Mouse (Mus musculus): ENCODE measurements around the gene 1110017D15Rik. TPM values are rescaled to one million over a fixed set of nuclear protein-coding genes. Genes with fewer than 3 reads are reported as not detected.

Gene 1110017D15Rik
- 11.3 and 12.9 TPM in 2 replicates for polyA plus RNA-seq (2016; fragmentation: Nextera tagmentation; extraction: Ambion mirVana)

GRCm38 (mm10) chr4:41517233-41517632 is at the start of gene 1110017D15Rik:
Gene 1110017D15Rik, minus strand, starts transcription at chr4:41517333.
- Histone ChIP-seq H3K4me1 (peaks cover 3% of the 10 kb centered on the region; the same call in 1 of the 2 replicates), H3K27me3 (no peaks in the 10 kb centered on the region), H3K4me3 (no peak within 1 kb of the TSS), H3K9me3 (replicated peaks) (no peaks in the 10 kb centered on the region), H3K4me2 (replicated peaks) (no peak within 1 kb of the TSS), H3K36me3 (peaks cover 26% of the 10 kb centered on the region), H3K9ac (no peak within 1 kb of the TSS), H3K27ac (no peak within 1 kb of the TSS; the same call in 1 of the 2 replicates)
- WGBS, result 93% methylated on average over 2 of the region's 2 CpGs
- no peak for ATAC-seq (ENCODE audit: low FRiP score)

DNA sequence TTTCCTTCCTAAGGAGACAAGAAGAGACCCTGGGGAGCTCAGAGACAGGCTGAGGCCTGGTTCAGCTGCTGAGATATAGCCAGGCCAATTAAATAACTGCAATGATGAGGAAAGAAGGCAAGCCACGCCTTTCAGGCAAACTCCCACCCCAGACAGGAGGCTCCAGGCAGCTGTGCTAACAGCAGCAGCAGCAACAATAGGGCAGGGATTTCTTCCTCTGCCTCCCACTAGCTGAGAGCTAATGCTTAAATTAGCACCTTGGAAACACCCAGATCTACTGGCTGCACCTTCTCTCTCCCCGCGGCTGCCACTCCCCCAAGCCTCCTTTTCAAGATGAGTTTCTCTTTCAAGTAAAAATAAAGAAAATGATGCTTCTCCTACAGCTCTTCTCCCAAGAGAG is 49.0 kb upstream of the 1110017D15Rik start:
- no peaks in the 10 kb centered on the region for H3K9me3 ChIP-seq (replicated peaks)
- peak overlapping the region; percentile 17; the same call in 1 of the 2 replicates for H3K27ac ChIP-seq
- peaks cover 34% of the 10 kb centered on the region for H3K4me1 ChIP-seq
- WGBS, result 13% methylated on average over 3 of the region's 3 CpGs
- no peak overlapping the region for H3K9ac ChIP-seq
- no peaks in the 10 kb centered on the region for H3K27me3 ChIP-seq
- peaks cover 2% of the 10 kb centered on the region; the same call in 1 of the 2 replicates for H3K36me3 ChIP-seq
- H3K4me3 ChIP-seq, result no peak overlapping the region
- no peak for ATAC-seq (ENCODE audit: low FRiP score)
- H3K4me2 ChIP-seq (replicated peaks), result peak overlapping the region; percentile 6; the same call in 1 of the 2 replicates

- Histone ChIP-seq H3K9ac (no peak overlapping the region), H3K36me3 (peaks cover 2% of the 10 kb centered on the region; the same call in 1 of the 2 replicates), H3K4me3 (no peak overlapping the region), H3K27me3 (no peaks in the 10 kb centered on the region), H3K4me1 (peaks cover 27% of the 10 kb centered on the region), H3K27ac (no peak overlapping the region), H3K9me3 (replicated peaks) (no peaks in the 10 kb centered on the region), H3K4me2 (replicated peaks) (no peak overlapping the region)
- no peak for ATAC-seq (ENCODE audit: low FRiP score)
- WGBS, result 85% methylated on average over 5 of the region's 5 CpGs
Measured at GRCm38 (mm10) chr4:41563297-41563696, 46.2 kb upstream of the 1110017D15Rik start.

DNA sequence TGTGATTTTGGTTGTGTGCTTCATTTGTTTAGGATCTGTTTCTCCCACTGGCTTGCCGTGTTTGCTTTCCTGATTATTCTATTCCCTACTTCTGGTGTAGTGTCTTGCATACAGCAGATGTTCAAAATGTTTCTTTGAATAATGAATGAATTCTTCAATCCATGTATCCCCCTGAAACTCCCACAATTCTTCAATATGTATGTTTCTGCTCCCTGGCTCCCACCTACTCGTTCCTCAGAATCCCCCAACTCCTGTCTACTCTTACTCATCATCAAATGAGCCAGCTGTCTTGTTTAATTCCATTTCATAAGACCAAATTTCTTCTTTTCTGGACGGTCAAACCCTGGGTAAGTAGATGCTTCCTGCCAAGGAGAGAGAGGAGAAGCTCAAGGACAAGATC is 40.0 kb upstream of the 1110017D15Rik start:
- Histone ChIP-seq H3K4me3 (no peak overlapping the region), H3K9me3 (replicated peaks) (no peaks in the 10 kb centered on the region), H3K4me2 (replicated peaks) (no peak overlapping the region), H3K36me3 (no peaks in the 10 kb centered on the region), H3K9ac (no peak overlapping the region), H3K27ac (no peak overlapping the region; the same call in 1 of the 2 replicates), H3K27me3 (no peaks in the 10 kb centered on the region), H3K4me1 (peaks cover 36% of the 10 kb centered on the region)
- no peak for ATAC-seq (ENCODE audit: low FRiP score)
- 73% methylated on average over 3 of the region's 3 CpGs for WGBS

DNA sequence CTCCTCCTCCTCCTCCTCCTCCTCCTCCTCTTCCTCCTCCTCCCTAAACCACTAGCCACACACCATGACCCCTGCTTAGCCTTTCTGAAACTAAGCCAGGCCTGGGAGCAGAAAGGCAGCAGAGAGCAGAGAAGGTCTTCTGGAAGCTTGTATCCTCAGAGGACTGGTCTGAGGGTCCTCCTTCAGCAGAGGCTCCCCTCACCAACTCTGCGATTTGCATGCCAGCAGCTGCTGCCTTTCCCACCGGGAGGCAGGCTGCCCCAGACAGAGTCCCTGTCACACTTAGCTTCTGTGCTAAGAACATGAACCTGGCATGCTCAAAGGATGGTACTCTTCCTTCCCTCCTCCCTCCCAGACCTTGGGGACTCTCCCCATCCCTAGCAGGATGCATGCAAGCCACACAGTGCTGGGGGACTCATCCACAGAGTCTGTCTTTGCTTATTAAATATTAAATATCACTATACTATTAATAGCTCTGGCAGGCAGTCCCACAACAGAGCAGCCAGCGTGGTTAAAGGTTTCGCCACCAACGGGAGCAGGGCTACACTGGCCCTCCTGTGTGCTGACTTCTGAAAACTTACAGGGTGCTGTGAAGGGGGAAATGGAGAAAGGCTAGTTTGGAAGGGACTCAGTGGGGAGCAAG is 39.3 kb upstream of the 1110017D15Rik start:
- 46% methylated on average over 5 of the region's 5 CpGs for WGBS
- H3K27ac ChIP-seq, result peak overlapping the region; percentile 35; the same call in 1 of the 2 replicates
- peak; percentile 42; the same call in 1 of the 2 replicates for ATAC-seq (ENCODE audit: low FRiP score)

DNA sequence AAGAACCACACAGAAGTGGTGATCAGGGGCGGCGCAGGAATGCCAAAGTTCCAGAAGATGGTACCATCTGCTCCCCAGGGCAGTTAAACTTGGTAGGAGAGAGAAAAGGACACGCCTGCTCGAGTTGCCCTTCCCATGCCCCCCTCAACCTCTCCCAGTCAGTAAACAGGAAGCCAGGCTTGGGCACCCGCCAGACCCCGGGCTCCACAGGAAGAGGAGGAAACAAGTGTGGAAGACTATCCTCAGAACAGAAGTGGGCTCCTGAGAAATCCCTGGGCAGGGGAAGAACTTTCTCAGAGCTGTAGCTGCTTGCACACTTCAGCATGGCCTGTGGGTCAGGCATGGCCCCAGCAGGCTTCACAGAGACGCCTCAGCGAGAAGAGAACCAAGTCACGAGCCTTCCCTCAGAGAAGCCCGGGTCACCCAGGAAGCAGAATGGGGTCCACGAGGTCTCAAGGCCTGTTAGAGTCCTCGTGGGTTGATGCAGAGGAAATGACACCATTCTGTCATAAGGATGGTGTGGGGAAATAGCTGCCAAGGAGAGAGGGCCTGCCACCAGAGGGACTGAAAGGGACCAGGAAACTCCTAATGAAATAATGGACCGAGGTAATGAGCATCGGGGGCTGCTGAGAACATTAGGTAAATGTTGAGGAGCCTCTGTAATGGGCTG is 38.0 kb upstream of the 1110017D15Rik start:
- no peak overlapping the region for H3K9ac ChIP-seq
- H3K4me1 ChIP-seq, result peaks cover 38% of the 10 kb centered on the region
- no peak overlapping the region for H3K4me3 ChIP-seq
- WGBS, result 79% methylated on average over 14 of the region's 14 CpGs
- no peaks in the 10 kb centered on the region for H3K36me3 ChIP-seq
- no peak for ATAC-seq (ENCODE audit: low FRiP score)
- no peaks in the 10 kb centered on the region for H3K27me3 ChIP-seq
- no peaks in the 10 kb centered on the region for H3K9me3 ChIP-seq (replicated peaks)
- no peak overlapping the region for H3K4me2 ChIP-seq (replicated peaks)
- no peak overlapping the region for H3K27ac ChIP-seq

More for the DNA sequence above, 39.3 kb upstream of the 1110017D15Rik start:
- H3K9me3 ChIP-seq (replicated peaks), result no peaks in the 10 kb centered on the region
- H3K4me1 ChIP-seq, result peaks cover 38% of the 10 kb centered on the region
- no peaks in the 10 kb centered on the region for H3K27me3 ChIP-seq
- H3K4me3 ChIP-seq, result no peak overlapping the region
- H3K36me3 ChIP-seq, result no peaks in the 10 kb centered on the region
- H3K9ac ChIP-seq, result no peak overlapping the region
- no peak overlapping the region for H3K4me2 ChIP-seq (replicated peaks)

GRCm38 (mm10) chr4:41553116-41553515 is 36.0 kb upstream of the 1110017D15Rik start:
- H3K4me3 ChIP-seq, result no peak overlapping the region
- H3K27ac ChIP-seq, result no peak overlapping the region
- 79% methylated on average over 11 of the region's 11 CpGs for WGBS

DNA sequence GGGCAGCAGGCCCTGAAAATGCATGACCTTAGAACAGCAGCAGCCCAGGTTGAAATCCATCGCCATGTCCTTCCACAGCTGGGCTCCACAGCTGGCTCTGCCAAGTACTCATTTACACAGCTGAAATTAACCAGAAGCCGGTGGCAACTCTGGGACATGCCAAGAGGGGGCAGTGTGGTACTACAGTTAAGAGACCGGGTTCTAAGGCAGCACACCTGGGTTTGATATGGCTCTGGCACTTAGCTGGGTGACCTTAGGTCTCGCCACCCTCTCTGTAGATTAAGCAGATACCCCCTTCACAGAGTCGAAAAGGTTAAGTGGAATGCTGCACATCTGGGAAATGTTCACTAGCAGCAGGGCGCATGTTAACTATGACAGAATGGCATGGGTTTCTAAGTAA is 35.4 kb upstream of the 1110017D15Rik start:
- Histone ChIP-seq H3K4me2 (replicated peaks) (no peak overlapping the region), H3K27ac (no peak overlapping the region), H3K36me3 (no peaks in the 10 kb centered on the region), H3K27me3 (no peaks in the 10 kb centered on the region), H3K9ac (no peak overlapping the region), H3K9me3 (replicated peaks) (no peaks in the 10 kb centered on the region), H3K4me1 (peaks cover 38% of the 10 kb centered on the region), H3K4me3 (no peak overlapping the region)
- no peak for ATAC-seq (ENCODE audit: low FRiP score)
- WGBS, result 37% methylated on average over 6 of the region's 6 CpGs

More at GRCm38 (mm10) chr4:41553116-41553515, 36.0 kb upstream of the 1110017D15Rik start:
- Histone ChIP-seq H3K9ac (0 out of 2 replicates have a peak overlapping the region, but pooled peaks have one; percentile 8), H3K4me2 (replicated peaks) (no peak overlapping the region), H3K9me3 (replicated peaks) (no peaks in the 10 kb centered on the region), H3K36me3 (no peaks in the 10 kb centered on the region), H3K27me3 (no peaks in the 10 kb centered on the region), H3K4me1 (peaks cover 38% of the 10 kb centered on the region)
- no peak for ATAC-seq (ENCODE audit: low FRiP score)

- H3K27me3 ChIP-seq, result no peaks in the 10 kb centered on the region
- H3K4me1 ChIP-seq, result peaks cover 18% of the 10 kb centered on the region
- H3K27ac ChIP-seq, result no peak overlapping the region
- 86% methylated on average over 1 of the region's 1 CpGs for WGBS
- no peak overlapping the region for H3K4me2 ChIP-seq (replicated peaks)
- ATAC-seq (ENCODE audit: low FRiP score), result no peak
- no peaks in the 10 kb centered on the region for H3K9me3 ChIP-seq (replicated peaks)
- no peaks in the 10 kb centered on the region for H3K36me3 ChIP-seq
- H3K9ac ChIP-seq, result no peak overlapping the region
- no peak overlapping the region for H3K4me3 ChIP-seq
Measured at GRCm38 (mm10) chr4:41547086-41547485, 30.0 kb upstream of the 1110017D15Rik start.

- 22% methylated on average over 8 of the region's 8 CpGs for WGBS
- no peak for ATAC-seq (ENCODE audit: low FRiP score)
Measured at GRCm38 (mm10) chr4:41545985-41546384, 28.9 kb upstream of the 1110017D15Rik start.

DNA sequence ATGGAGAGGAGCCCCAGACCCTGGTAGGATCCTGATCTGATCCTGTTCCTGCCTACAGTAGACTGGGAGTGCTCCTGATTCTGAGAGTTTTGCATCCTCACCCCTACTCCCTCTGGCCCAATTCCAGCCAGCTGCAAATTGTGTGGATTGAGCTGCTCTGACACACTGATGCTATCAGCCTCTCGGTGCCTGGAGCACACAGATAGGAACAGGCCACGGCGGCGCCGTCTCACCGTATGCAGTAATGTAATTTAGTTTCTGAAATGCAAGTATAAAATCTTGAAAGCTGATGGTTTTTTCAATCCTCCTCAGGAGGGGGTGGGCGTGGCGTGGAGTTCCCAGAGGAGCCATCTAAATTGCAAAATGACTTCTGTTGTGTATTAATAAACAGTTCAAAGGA is 25.0 kb upstream of the 1110017D15Rik start:
- H3K27me3 ChIP-seq, result no peaks in the 10 kb centered on the region
- ATAC-seq (ENCODE audit: low FRiP score), result no peak
- H3K4me2 ChIP-seq (replicated peaks), result no peak overlapping the region
- no peaks in the 10 kb centered on the region for H3K36me3 ChIP-seq
- WGBS, result 74% methylated on average over 8 of the region's 8 CpGs
- no peak overlapping the region for H3K4me3 ChIP-seq
- H3K27ac ChIP-seq, result 0 out of 2 replicates have a peak overlapping the region, but pooled peaks have one; percentile 19
- no peak overlapping the region for H3K9ac ChIP-seq
- peaks cover 16% of the 10 kb centered on the region for H3K4me1 ChIP-seq
- H3K9me3 ChIP-seq (replicated peaks), result no peaks in the 10 kb centered on the region

More at GRCm38 (mm10) chr4:41545985-41546384, 28.9 kb upstream of the 1110017D15Rik start:
- Histone ChIP-seq H3K9ac (no peak overlapping the region), H3K9me3 (replicated peaks) (no peaks in the 10 kb centered on the region), H3K4me1 (peaks cover 16% of the 10 kb centered on the region), H3K4me2 (replicated peaks) (no peak overlapping the region), H3K27me3 (no peaks in the 10 kb centered on the region), H3K36me3 (no peaks in the 10 kb centered on the region), H3K27ac (no peak overlapping the region), H3K4me3 (no peak overlapping the region)

DNA sequence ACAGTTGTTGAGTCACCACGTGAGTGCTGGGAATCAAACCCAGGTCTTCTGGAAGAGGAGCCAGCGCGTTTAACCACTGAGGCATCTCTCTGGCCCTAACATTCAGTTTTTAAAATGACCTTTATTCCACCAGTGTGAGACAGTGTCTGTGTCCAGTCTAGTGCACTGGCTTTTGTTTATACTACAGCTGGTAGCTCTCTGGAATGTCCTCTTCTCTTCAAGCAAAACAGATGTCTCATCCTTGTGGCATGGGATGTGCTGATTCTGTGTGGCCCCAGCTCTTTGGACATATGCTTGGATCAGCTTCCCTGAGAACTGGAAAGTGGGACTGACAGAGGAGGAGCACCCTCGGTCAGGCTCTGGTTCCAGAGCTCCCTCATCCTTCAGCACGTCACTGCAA is 17.7 kb upstream of the 1110017D15Rik start:
- Histone ChIP-seq H3K9ac (no peak overlapping the region), H3K27ac (no peak overlapping the region), H3K4me3 (no peak overlapping the region), H3K9me3 (replicated peaks) (no peaks in the 10 kb centered on the region), H3K27me3 (no peaks in the 10 kb centered on the region), H3K4me1 (peaks cover 21% of the 10 kb centered on the region), H3K4me2 (replicated peaks) (no peak overlapping the region), H3K36me3 (no peaks in the 10 kb centered on the region)
- no peak for ATAC-seq (ENCODE audit: low FRiP score)
- 81% methylated on average over 5 of the region's 5 CpGs for WGBS
